Mouse (Mus musculus): ENCODE measurements around the gene Ppp1r15a. TPM values are rescaled to one million over a fixed set of nuclear protein-coding genes. Genes with fewer than 3 reads are reported as not detected.
A peak's percentile ranks its signal among the peaks of the same experiment; 100 is the strongest.
"Not testable (repeated sequence)": the region's sequence is repeated elsewhere in the genome, so short reads cannot be mapped to it uniquely, and the experiment has no call there.

Ppp1r15a gene
- polyA plus RNA-seq, 1 experiment from 2014 or later = 21.4 TPM

GRCm38 (mm10) chr7:45529461-45529860 lies 3.4 kb upstream of the Ppp1r15a start:
- H3K4me2 ChIP-seq (ENCODE audit: low read length) = peak overlapping the region; percentile 43
- peaks cover 21% of the 10 kb centered on the region for H3K4me1 ChIP-seq (replicated peaks; ENCODE audit: insufficient read depth, low read length)
- DNase-seq (ENCODE audit: low spot score) (peak; percentile 72), ATAC-seq (replicated peaks; ENCODE audit: low FRiP score, low read depth) (no peak)
- no peak overlapping the region for H3K4me3 ChIP-seq (replicated peaks; ENCODE audit: low read depth, low read length)
- H3K9ac ChIP-seq (ENCODE audit: low read depth, low read length) = no peak overlapping the region
- 7% methylated on average over 6 of the region's 6 CpGs for WGBS
- H3K9me3 ChIP-seq (replicated peaks; ENCODE audit: low read length) = no peaks in the 10 kb centered on the region
- no peaks in the 10 kb centered on the region for H3K27me3 ChIP-seq (ENCODE audit: insufficient read depth, low read length)
- H3K27ac ChIP-seq = peak overlapping the region; percentile 52
- H3K36me3 ChIP-seq (ENCODE audit: insufficient read depth, low read length) = no peaks in the 10 kb centered on the region
- TF ChIP-seq CTCF (IDR thresholded peaks at IDR 0.05; ENCODE audit: low read depth) = no peak

- H3K4me3 ChIP-seq (replicated peaks; ENCODE audit: low read depth, low read length); H3K36me3 ChIP-seq (ENCODE audit: insufficient read depth, low read length); H3K27ac ChIP-seq; ATAC-seq (replicated peaks; ENCODE audit: low FRiP score, low read depth); DNase-seq (ENCODE audit: low spot score); H3K27me3 ChIP-seq (ENCODE audit: insufficient read depth, low read length); H3K9me3 ChIP-seq (replicated peaks; ENCODE audit: low read length); H3K9ac ChIP-seq (ENCODE audit: low read depth, low read length); H3K4me2 ChIP-seq (ENCODE audit: low read length): not testable (repeated sequence)
- 93% methylated on average over 6 of the region's 6 CpGs for WGBS
- H3K4me1 ChIP-seq (replicated peaks; ENCODE audit: insufficient read depth, low read length) = peaks cover 39% of the 10 kb centered on the region
These were observed 1.1 kb upstream of the Ppp1r15a start for GRCm38 (mm10) chr7:45527169-45527568.

- no peak for ATAC-seq (replicated peaks; ENCODE audit: low FRiP score, low read depth)
- TF ChIP-seq CTCF (IDR thresholded peaks at IDR 0.05; ENCODE audit: low read depth) = peak; percentile 41
- WGBS = 23% methylated on average over 7 of the region's 7 CpGs
- DNase-seq (ENCODE audit: low spot score) = no peak
- peak overlapping the region; percentile 97 for H3K27ac ChIP-seq
- no peaks in the 10 kb centered on the region for H3K27me3 ChIP-seq (ENCODE audit: insufficient read depth, low read length)
- no peaks in the 10 kb centered on the region for H3K9me3 ChIP-seq (replicated peaks; ENCODE audit: low read length)
- H3K4me3 ChIP-seq (replicated peaks; ENCODE audit: low read depth, low read length) = peak overlapping the region; percentile 84
- 0 out of 2 replicates have a peak, but pooled peaks cover 8% of the 10 kb centered on the region for H3K36me3 ChIP-seq (ENCODE audit: insufficient read depth, low read length)
- peak overlapping the region; percentile 90 for H3K4me2 ChIP-seq (ENCODE audit: low read length)
- peaks cover 39% of the 10 kb centered on the region for H3K4me1 ChIP-seq (replicated peaks; ENCODE audit: insufficient read depth, low read length)
- H3K9ac ChIP-seq (ENCODE audit: low read depth, low read length) = peak overlapping the region; percentile 93; the same call in 1 of the 2 replicates
These were observed 529 bp upstream of the Ppp1r15a start for GRCm38 (mm10) chr7:45526474-45527120.

GRCm38 (mm10) chr7:45524841-45525621 lies 1.0 kb downstream of the Ppp1r15a start:
- TF ChIP-seq CTCF (IDR thresholded peaks at IDR 0.05; ENCODE audit: low read depth) = no peak
- ATAC-seq (replicated peaks; ENCODE audit: low FRiP score, low read depth) = 0 out of 2 replicates have a peak, but pooled peaks have one; percentile 5
- peak overlapping the region; percentile 84 for H3K4me3 ChIP-seq (replicated peaks; ENCODE audit: low read depth, low read length)
- H3K9me3 ChIP-seq (replicated peaks; ENCODE audit: low read length) = no peaks in the 10 kb centered on the region
- no peaks in the 10 kb centered on the region for H3K27me3 ChIP-seq (ENCODE audit: insufficient read depth, low read length)
- peak overlapping the region; percentile 93 for H3K9ac ChIP-seq (ENCODE audit: low read depth, low read length)
- H3K4me1 ChIP-seq (replicated peaks; ENCODE audit: insufficient read depth, low read length) = peaks cover 34% of the 10 kb centered on the region
- H3K27ac ChIP-seq = peak overlapping the region; percentile 97
- H3K4me2 ChIP-seq (ENCODE audit: low read length) = peak overlapping the region; percentile 90
- 14% methylated on average over 12 of the region's 12 CpGs for WGBS
- peak; percentile 66 for DNase-seq (ENCODE audit: low spot score)
- H3K36me3 ChIP-seq (ENCODE audit: insufficient read depth, low read length) = 0 out of 2 replicates have a peak, but pooled peaks cover 8% of the 10 kb centered on the region

GRCm38 (mm10) chr7:45523678-45524170 lies 2.3 kb downstream of the Ppp1r15a start:
- H3K9me3 ChIP-seq (replicated peaks; ENCODE audit: low read length) = no peaks in the 10 kb centered on the region
- WGBS = 80% methylated on average over 12 of the region's 13 CpGs
- H3K4me3 ChIP-seq (replicated peaks; ENCODE audit: low read depth, low read length) = 0 out of 2 replicates have a peak overlapping the region, but pooled peaks have one; percentile 13
- H3K9ac ChIP-seq (ENCODE audit: low read depth, low read length) = peak overlapping the region; percentile 38; the same call in 1 of the 2 replicates
- TF ChIP-seq CTCF (IDR thresholded peaks at IDR 0.05; ENCODE audit: low read depth) = no peak
- ATAC-seq (replicated peaks; ENCODE audit: low FRiP score, low read depth) (no peak), DNase-seq (ENCODE audit: low spot score) (no peak)
- H3K27ac ChIP-seq = peak overlapping the region; percentile 54; the same call in 1 of the 2 replicates
- peak overlapping the region; percentile 45 for H3K4me2 ChIP-seq (ENCODE audit: low read length)
- H3K27me3 ChIP-seq (ENCODE audit: insufficient read depth, low read length) = no peaks in the 10 kb centered on the region
- 0 out of 2 replicates have a peak, but pooled peaks cover 8% of the 10 kb centered on the region for H3K36me3 ChIP-seq (ENCODE audit: insufficient read depth, low read length)
- peaks cover 27% of the 10 kb centered on the region for H3K4me1 ChIP-seq (replicated peaks; ENCODE audit: insufficient read depth, low read length)

All from kidney, postnatal 0 days (tissue).